Mouse (Mus musculus): Measurements from ENCODE around the gene Pank1.

- TF ChIP-seq ZNF384 (IDR thresholded peaks at IDR 0.05; ENCODE audit: low read depth, low read length), result no peak
- no peak for TF ChIP-seq HCFC1 (IDR thresholded peaks at IDR 0.05; ENCODE audit: borderline replicate concordance, insufficient read depth, low read length)
Measured at GRCm38 (mm10) chr19:34844047-34844446, 35.2 kb downstream of the Pank1 start.
